Mouse (Mus musculus) embryo, embryonic 9.5 days (tissue): ENCODE data around the gene Gmppb.

Experiments used
- DNase-seq: peaks from one replicate; pipeline ENCODE4 v3.0.0-alpha.2; 2017; ENCODE audit errors: extremely low spot score

Gene Gmppb

DNA sequence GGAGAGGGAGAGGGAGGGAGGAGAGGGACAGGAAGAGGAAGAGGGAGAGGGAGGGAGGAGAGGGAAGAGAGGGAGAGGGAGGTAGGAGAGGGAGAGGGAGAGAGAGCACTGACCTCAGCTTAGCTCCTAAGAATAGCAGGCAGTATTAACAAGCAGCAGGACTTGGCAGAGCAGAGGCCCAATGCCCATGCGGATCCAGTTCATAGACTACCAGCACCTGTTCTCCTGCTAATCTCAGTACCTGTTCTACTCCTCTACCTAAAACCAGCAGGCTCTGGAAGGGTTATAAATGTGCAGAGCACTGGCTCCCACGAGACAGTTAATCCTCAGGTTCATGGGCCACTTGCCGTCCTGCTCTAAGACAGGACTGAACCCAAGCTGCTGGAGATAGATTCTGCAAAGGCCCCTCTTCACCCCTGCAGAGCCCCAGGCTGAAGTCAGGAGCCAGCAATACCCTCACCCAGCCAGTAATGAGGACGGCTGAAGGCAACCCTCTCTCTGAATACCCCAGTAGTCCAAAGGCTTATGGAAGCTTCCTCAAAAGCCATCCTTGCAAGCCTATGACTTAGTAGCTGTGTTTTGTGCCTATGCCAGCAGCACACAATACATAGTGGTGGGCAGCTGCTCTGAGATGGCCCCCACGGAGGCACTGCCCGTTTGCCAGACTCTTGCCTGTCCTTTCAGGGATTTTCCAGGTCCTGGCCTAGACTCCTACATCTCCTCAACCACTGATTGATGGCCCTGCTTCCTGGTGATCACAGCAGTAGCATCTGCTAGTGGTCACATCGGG, 24.3 kb downstream of the Gmppb start:
- DNase-seq, result no peak

- no peak for DNase-seq
Observed at GRCm38 (mm10) chr9:108080168-108080567, 31.1 kb downstream of the Gmppb start, which contains the start of gene Mst1. Mst1 (plus strand) TSS chr9:108080436.

- no peak for DNase-seq
Observed at GRCm38 (mm10) chr9:108082549-108082948, 33.5 kb downstream of the Gmppb start.

DNA sequence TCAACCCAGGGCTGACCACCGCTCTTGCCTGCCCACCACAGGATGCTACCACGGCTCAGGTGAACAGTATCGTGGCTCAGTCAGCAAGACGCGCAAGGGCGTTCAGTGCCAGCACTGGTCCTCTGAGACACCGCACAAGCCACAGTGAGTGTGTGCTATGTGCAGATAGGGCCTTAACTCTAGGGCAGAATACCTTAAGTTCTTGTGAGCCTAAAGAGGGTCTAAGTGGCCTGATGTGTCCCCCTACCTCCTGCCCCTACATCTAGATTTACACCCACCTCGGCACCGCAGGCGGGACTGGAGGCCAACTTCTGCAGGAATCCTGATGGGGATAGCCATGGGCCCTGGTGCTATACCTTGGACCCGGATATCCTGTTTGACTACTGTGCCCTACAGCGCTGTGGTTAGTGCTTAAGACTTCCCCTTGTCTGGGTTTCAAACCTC, 34.0 kb downstream of the Gmppb start, which contains the start of gene Rnf123:
Rnf123 (minus strand) TSS at position 359 of the 444 bp plus-strand sequence.
- no peak for DNase-seq

GRCm38 (mm10) chr9:108083561-108083960, 34.5 kb downstream of the Gmppb start:
- no peak for DNase-seq

- DNase-seq, result no peak
Observed at GRCm38 (mm10) chr9:108085261-108085660, 36.2 kb downstream of the Gmppb start.

DNA sequence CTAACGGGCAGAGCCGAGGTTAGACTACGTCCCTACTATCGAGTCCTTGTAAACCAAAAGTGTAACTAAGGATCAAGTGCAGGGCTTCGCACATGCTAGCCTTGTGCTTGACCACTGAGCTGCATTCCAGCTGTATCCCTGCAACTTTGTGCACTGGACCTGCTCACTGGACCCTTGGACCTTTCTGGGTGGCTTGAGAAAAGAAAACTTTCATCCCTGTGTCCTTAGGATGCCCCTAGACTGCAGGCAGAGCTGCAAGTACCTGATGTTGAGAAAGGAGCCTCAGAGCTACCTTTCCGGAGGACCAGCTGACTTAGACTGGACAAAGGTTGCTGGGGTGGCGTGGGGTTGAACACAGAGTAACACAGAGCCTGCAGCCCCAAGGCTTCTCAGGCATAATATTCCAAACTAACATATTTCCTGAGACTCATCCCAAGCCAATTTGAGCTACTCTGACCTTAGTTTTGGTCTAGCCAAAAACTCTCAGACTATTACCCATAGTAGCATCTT, 41.6 kb downstream of the Gmppb start:
- no peak for DNase-seq

DNA sequence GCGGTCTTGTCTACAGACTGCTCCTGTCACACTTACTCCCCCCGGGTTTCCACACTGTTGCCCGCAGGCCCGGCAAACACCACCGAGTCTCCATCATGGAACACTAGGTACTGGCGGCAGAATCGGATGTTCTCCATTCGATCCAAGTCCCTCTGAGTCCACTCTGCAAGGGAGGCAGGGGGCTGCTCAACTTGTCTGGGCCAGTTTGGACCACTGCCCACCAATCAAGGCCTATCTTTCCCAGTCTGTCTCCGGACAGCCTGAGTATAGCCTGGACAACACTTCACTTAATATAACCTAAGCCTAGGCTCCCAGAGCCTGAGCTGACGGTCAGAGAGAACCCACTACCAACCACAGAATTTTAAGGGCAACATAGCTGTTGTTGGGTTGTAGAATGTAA, 44.5 kb downstream of the Gmppb start:
- DNase-seq, result no peak

- peak; percentile 98 for DNase-seq
Observed at GRCm38 (mm10) chr9:108094184-108094941, 45.3 kb downstream of the Gmppb start, which contains the start of gene Apeh. Apeh (minus strand) TSS chr9:108094606.

- DNase-seq, result peak; percentile 66
Observed at GRCm38 (mm10) chr9:108094998-108095411, 46.0 kb downstream of the Gmppb start.

DNA sequence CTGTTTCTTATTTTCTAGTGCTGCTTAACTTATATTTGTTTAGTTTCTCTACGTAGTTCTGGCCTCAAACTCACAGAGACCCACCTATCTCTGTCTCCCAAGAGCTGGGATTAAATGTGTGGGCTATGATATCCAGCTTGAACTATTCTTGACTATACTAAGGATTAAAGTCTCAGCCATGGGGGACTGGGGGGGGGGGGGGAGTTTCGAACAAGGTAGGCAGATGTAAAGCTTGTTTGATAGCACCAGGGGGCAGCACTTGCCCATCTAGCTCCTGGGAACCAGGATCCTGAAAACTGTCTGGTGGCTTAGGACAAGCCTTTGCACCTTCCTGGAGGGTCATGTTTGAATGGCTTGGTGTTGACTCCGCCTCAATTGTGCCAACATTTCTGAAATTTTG, 46.5 kb downstream of the Gmppb start:
- peak; percentile 72 for DNase-seq

DNA sequence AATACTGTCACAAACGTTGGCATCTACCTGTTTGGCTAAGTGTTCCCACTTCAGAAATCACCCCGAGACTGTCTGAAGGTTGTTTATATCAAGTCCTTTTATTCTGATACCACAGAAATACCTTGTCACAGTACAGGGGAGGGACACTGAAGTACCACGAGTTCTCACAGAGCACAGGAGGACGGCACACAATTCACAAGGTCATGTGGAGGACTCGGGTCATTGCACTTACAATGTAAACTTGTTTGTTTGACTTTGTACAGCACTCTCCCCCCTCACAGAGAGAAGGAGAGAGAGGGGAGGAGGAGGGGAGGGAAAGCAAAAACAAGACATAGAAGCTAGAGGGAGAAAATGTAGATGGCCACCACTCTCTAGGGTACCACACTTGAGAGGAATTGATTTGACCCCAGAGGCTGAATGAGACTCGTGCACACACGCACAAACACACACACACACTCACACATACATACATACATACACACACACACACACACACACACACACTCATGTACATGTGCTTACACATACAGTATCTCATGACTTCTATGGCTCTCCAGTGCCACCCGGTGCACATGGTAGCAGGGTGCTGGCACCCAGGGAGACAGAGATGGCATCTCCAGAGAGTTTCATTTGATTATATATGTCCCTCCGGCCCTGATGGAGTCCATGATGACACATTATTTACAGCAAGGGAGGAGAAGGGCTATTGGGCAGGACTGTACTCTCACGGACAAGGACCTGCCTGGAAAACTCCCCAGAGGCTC, 47.1 kb downstream of the Gmppb start:
- no peak for DNase-seq

- no peak for DNase-seq
Observed at GRCm38 (mm10) chr9:108099619-108100018, 50.6 kb downstream of the Gmppb start.
